Mouse (Mus musculus) mouse embryonic stem cell (cell line): ENCODE data around the gene Lpgat1.

Experiments
- in situ Hi-C, 2 experiments: fragments of 300-500 bp; cut with MboI; formaldehyde crosslinking; loops; 1 replicate in 1 of 2; 3 replicates in 1 of 2; pipeline ENCODE4 v1.14.3; 2019 to 2020; ENCODE audit warnings: low sequenced_read_pairs in 2 of 2, low pct_unique_long_range_greater_than_20kb in 1 of 2, mixed read lengths in 1 of 2; ENCODE audit not compliant: unreplicated experiment in 1 of 2

Gene Lpgat1

GRCm38 (mm10) chr1:191724385-191725061 is 6.9 kb downstream of the Lpgat1 start:
- in situ Hi-C loops, result no loop called here

- in situ Hi-C loops, result no loop called here
These were observed 15.0 kb downstream of the Lpgat1 start for GRCm38 (mm10) chr1:191732623-191733022.

GRCm38 (mm10) chr1:191733822-191734221 is 16.2 kb downstream of the Lpgat1 start:
- in situ Hi-C loops, result no loop called here

- in situ Hi-C loops, result no loop called here
These were observed 18.8 kb downstream of the Lpgat1 start for GRCm38 (mm10) chr1:191736425-191736824.

GRCm38 (mm10) chr1:191737871-191738270 is 20.2 kb downstream of the Lpgat1 start:
- in situ Hi-C loops, result no loop called here

- in situ Hi-C loops, result no loop called here
These were observed 21.1 kb downstream of the Lpgat1 start for GRCm38 (mm10) chr1:191738726-191739125.

GRCm38 (mm10) chr1:191740587-191741361 is 23.1 kb downstream of the Lpgat1 start:
- in situ Hi-C loops, result no loop called here

GRCm38 (mm10) chr1:191741635-191742034 is 24.0 kb downstream of the Lpgat1 start:
- in situ Hi-C loops, result no loop called here

- in situ Hi-C loops, result no loop called here
These were observed 30.8 kb downstream of the Lpgat1 start for GRCm38 (mm10) chr1:191748431-191748830.

GRCm38 (mm10) chr1:191756520-191757199 is 39.0 kb downstream of the Lpgat1 start:
- in situ Hi-C loops, result no loop called here

- in situ Hi-C loops, result no loop called here
These were observed 56.5 kb downstream of the Lpgat1 start for GRCm38 (mm10) chr1:191774106-191774505.

- in situ Hi-C loops, result no loop called here
These were observed 57.5 kb downstream of the Lpgat1 start for GRCm38 (mm10) chr1:191775116-191775515.

- in situ Hi-C loops, result no loop called here
These were observed 59.9 kb downstream of the Lpgat1 start for GRCm38 (mm10) chr1:191777521-191777920.

GRCm38 (mm10) chr1:191780470-191780869 is 62.8 kb downstream of the Lpgat1 start:
- in situ Hi-C loops, result no loop called here

GRCm38 (mm10) chr1:191785108-191785507 is 67.5 kb downstream of the Lpgat1 start:
- in situ Hi-C loops, result no loop called here

- in situ Hi-C loops, result no loop called here
These were observed 68.6 kb downstream of the Lpgat1 start for GRCm38 (mm10) chr1:191786255-191786654.

- in situ Hi-C loops, result no loop called here
These were observed 69.7 kb downstream of the Lpgat1 start for GRCm38 (mm10) chr1:191787379-191787778.

GRCm38 (mm10) chr1:191792991-191793390 is 75.4 kb downstream of the Lpgat1 start:
- in situ Hi-C loops, result no loop called here

GRCm38 (mm10) chr1:191793888-191794532 is 76.4 kb downstream of the Lpgat1 start:
- in situ Hi-C loops, result no loop called here
